Mouse (Mus musculus) gastrocnemius, adult 18-20 months (tissue): Measurements from ENCODE around the gene Fam167b. TPM values are rescaled to one million over a fixed set of nuclear protein-coding genes. Genes with fewer than 3 reads are reported as not detected.

Experiments used
- DNase-seq: peaks from one replicate; pipeline ENCODE4 v3.0.0; 2021; ENCODE audit warnings: low spot score
- total RNA-seq, 2 experiments: library from RNA; stranded (reverse); gene quantifications; 2 replicates each; pipeline ENCODE4 v1.2.3; 2021

Gene Fam167b
- total RNA-seq, 2 experiments from 2014 or later, result not detected

GRCm38 (mm10) chr4:129608426-129609025 is 30.2 kb upstream of the Fam167b start:
- peak; percentile 84 for DNase-seq

GRCm38 (mm10) chr4:129600233-129601158 is 22.1 kb upstream of the Fam167b start, which contains the start of the genes Eif3i and Tmem234:
Gene Eif3i (minus strand): TSS chr4:129600648.
Gene Tmem234 (plus strand): TSS chr4:129600668.
- DNase-seq, result peak; percentile 81

GRCm38 (mm10) chr4:129588865-129589264 is 10.5 kb upstream of the Fam167b start:
- DNase-seq, result no peak

- no peak for DNase-seq
Observed at GRCm38 (mm10) chr4:129586943-129587342, 8.6 kb upstream of the Fam167b start.

GRCm38 (mm10) chr4:129585773-129586172 is 7.4 kb upstream of the Fam167b start:
- DNase-seq, result no peak

- DNase-seq, result peak; percentile 83
Observed at GRCm38 (mm10) chr4:129584884-129585608, 6.7 kb upstream of the Fam167b start.

GRCm38 (mm10) chr4:129584370-129584769 is 6.0 kb upstream of the Fam167b start:
- no peak for DNase-seq

GRCm38 (mm10) chr4:129582251-129582650 is 3.9 kb upstream of the Fam167b start:
- no peak for DNase-seq

- no peak for DNase-seq
Observed at GRCm38 (mm10) chr4:129580347-129580746, 2.0 kb upstream of the Fam167b start.

- DNase-seq, result no peak
Observed at GRCm38 (mm10) chr4:129577688-129578087, 661 bp downstream of the Fam167b start.

GRCm38 (mm10) chr4:129576863-129577491 is 1.4 kb downstream of the Fam167b start:
- peak; percentile 61 for DNase-seq

- DNase-seq, result no peak
Observed at GRCm38 (mm10) chr4:129575171-129575844, 3.0 kb downstream of the Fam167b start.

GRCm38 (mm10) chr4:129573430-129573829 is 4.9 kb downstream of the Fam167b start, which contains the start of gene Lck:
Gene Lck (minus strand): TSS chr4:129573641.
- DNase-seq, result no peak

- DNase-seq, result no peak
Observed at GRCm38 (mm10) chr4:129573093-129573370, 5.3 kb downstream of the Fam167b start.

- no peak for DNase-seq
Observed at GRCm38 (mm10) chr4:129572236-129573092, 5.9 kb downstream of the Fam167b start.

GRCm38 (mm10) chr4:129571551-129572084 is 6.7 kb downstream of the Fam167b start:
- DNase-seq, result no peak

GRCm38 (mm10) chr4:129570028-129570427 is 8.3 kb downstream of the Fam167b start:
- no peak for DNase-seq

- no peak for DNase-seq
Observed at GRCm38 (mm10) chr4:129568366-129568765, 10.0 kb downstream of the Fam167b start.

- no peak for DNase-seq
Observed at GRCm38 (mm10) chr4:129565139-129565538, 13.2 kb downstream of the Fam167b start.

GRCm38 (mm10) chr4:129563718-129564117 is 14.6 kb downstream of the Fam167b start:
- no peak for DNase-seq
